Mouse (Mus musculus): ENCODE measurements around the gene Pax5. TPM values are rescaled to one million over a fixed set of nuclear protein-coding genes. Genes with fewer than 3 reads are reported as not detected.

The Pax5 gene
- polyA plus RNA-seq, 1 experiment = not detected

DNA sequence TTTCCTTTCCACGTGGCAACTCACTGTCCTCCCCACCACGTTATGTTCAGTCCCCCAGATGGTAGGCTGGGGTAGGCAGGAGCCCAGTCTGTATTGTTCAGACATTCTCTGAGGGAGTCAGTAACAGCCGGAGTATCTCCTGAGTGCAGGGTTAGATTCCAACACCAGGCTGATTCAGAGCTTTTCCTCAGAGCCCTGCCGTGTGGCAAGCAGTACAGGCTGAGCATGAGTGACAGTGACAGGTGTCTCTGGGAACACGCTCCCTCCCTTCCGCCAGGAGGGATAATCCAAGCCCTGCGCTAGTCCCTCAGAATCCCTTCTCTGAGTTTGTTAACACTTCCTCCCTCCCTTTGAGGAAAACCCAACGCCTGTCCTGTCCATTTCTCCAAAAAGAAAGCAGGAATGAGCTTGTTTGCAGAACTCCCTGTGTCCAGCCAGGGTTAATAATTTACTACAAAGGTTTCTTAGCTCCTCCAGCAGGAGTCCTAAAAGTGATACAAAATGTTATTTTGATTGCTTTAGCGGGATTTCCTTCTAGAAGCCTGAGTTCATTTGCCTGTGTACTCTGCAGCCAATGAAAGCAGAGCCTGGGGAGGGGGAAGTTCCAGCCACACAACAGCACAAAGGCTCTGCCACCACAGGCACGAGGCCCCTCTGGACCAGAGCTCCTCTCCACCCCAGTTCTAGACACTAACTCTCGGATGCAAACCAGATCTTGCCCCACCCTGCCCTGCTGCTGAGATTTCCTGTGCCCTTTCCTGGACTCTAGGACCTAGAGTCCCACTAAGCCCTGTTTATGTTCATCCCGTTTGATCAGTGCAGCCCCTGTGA is 76.4 kb downstream of the Pax5 start:
- H3K27ac ChIP-seq (ENCODE audit: insufficient read depth, low read depth, low read length) = no peak overlapping the region
- no peak overlapping the region for H3K4me3 ChIP-seq (ENCODE audit: insufficient read depth, low read length)
- no peaks in the 10 kb centered on the region for H3K4me1 ChIP-seq (ENCODE audit: control insufficient read depth, insufficient read depth, low read length)
- TF ChIP-seq CTCF (IDR thresholded peaks at IDR 0.05; ENCODE audit: low read depth, low read length) (no peak), POLR2A (IDR thresholded peaks at IDR 0.05; ENCODE audit: borderline replicate concordance, low read depth, low read length) (no peak)

DNA sequence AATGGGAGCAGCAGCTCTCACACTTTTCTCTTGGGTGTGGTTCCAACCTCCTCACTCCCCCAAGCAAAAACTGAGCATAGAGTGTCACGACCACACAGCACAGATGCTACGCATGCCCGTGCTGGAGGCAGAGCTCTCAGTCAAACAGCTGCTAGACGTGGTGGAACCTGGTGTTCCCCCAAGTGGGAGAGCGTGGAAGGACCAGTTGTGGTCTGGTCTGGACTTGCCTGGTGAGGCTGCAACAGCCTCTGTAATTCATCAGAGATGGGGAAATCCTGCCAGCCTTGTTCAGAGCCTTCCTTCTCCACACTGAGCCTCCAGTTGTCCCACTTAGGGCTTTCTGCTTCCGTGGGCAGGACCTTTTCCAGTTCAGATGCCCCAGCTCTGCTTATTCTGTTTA is 80.2 kb downstream of the Pax5 start:
- Histone ChIP-seq H3K27ac (ENCODE audit: insufficient read depth, low read depth, low read length) (no peak overlapping the region), H3K4me1 (ENCODE audit: control insufficient read depth, insufficient read depth, low read length) (no peaks in the 10 kb centered on the region), H3K4me3 (ENCODE audit: insufficient read depth, low read length) (no peak overlapping the region)
- TF ChIP-seq CTCF (IDR thresholded peaks at IDR 0.05; ENCODE audit: low read depth, low read length) (no peak), POLR2A (IDR thresholded peaks at IDR 0.05; ENCODE audit: borderline replicate concordance, low read depth, low read length) (no peak)

DNA sequence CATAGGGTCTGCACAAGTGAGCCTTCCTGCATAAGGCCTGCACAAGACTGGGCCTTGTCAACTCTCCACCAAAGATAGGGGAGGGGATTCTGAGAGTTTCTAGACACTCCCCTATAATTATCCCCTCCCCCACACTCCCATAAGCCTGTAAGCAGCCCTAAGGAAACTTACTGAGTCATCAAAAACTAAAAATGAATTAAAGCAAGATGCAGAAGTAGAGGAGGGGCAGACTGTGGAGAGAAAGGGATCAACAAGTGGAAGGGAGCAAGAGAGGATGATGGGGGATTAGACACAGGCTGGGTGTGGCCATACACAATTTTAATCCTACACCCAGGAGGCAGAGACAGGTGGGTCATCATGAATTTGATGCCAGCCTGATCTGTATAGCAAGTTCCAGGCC is 82.4 kb downstream of the Pax5 start:
- H3K4me1 ChIP-seq (ENCODE audit: control insufficient read depth, insufficient read depth, low read length) = no peaks in the 10 kb centered on the region
- TF ChIP-seq CTCF (IDR thresholded peaks at IDR 0.05; ENCODE audit: low read depth, low read length) (no peak), POLR2A (IDR thresholded peaks at IDR 0.05; ENCODE audit: borderline replicate concordance, low read depth, low read length) (no peak)
- no peak overlapping the region for H3K4me3 ChIP-seq (ENCODE audit: insufficient read depth, low read length)
- H3K27ac ChIP-seq (ENCODE audit: insufficient read depth, low read depth, low read length) = no peak overlapping the region

DNA sequence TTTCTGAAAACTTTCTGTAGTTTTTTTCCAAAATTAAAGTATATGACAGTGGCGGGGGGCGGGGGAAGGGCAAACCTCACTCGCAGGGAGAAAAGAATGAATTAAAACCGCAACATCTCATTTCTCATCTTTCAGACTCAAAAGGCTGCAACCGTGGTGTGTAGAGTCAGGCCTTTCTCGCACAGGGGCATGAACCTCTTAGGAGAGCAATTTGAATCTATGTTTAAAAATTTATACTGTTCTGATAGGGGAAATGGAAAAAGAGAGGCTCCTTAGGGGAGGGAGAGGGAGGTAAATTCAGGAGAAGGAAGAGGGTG is 85.2 kb downstream of the Pax5 start:
- no peak overlapping the region for H3K4me3 ChIP-seq (ENCODE audit: insufficient read depth, low read length)
- no peaks in the 10 kb centered on the region for H3K4me1 ChIP-seq (ENCODE audit: control insufficient read depth, insufficient read depth, low read length)
- no peak overlapping the region for H3K27ac ChIP-seq (ENCODE audit: insufficient read depth, low read depth, low read length)
- TF ChIP-seq POLR2A (IDR thresholded peaks at IDR 0.05; ENCODE audit: borderline replicate concordance, low read depth, low read length) (no peak), CTCF (IDR thresholded peaks at IDR 0.05; ENCODE audit: low read depth, low read length) (no peak)

DNA sequence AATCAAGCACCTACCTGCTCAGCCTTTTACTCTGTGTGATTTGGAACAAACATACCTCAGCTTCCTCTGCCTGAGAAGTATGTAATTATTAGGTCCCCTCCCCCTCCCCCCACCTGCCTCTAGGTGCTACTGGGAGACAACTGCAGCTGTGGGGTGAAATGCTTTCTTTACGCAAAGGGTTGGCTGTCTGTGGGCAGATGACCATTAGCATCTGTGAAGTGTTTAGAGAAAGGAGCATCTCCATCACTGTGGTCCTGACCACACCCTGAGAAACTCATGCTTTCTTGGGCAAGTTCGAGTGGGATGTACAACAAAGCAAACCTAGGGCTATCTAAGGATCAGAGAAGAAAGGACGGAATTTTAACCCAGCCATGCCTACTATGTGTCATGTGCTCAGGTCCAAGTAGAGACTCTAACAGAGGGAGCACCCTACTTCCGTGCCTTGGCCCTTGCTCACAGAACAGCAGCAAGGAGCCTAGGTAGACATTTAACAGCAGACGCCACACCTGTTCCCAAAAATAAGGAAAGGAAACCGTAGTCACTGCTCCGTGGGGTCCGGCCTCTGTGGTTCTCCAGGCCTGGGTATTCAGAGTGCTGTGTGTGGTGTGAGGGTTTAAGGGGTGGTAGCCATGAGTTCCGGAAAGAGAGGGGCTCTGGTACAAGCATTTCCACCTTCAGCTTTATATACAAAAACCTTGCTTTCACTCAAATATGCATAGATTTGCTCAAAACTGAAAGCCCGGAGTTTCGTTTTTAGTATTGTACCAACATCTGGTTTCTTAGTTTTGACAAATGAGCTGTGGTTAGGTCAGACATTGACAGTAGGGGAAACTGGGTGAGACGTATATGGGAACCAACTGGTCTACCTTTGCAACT is 85.8 kb downstream of the Pax5 start:
- Histone ChIP-seq H3K4me3 (ENCODE audit: insufficient read depth, low read length) (no peak overlapping the region), H3K27ac (ENCODE audit: insufficient read depth, low read depth, low read length) (no peak overlapping the region), H3K4me1 (ENCODE audit: control insufficient read depth, insufficient read depth, low read length) (no peaks in the 10 kb centered on the region)
- TF ChIP-seq CTCF (IDR thresholded peaks at IDR 0.05; ENCODE audit: low read depth, low read length) (no peak), POLR2A (IDR thresholded peaks at IDR 0.05; ENCODE audit: borderline replicate concordance, low read depth, low read length) (no peak)

DNA sequence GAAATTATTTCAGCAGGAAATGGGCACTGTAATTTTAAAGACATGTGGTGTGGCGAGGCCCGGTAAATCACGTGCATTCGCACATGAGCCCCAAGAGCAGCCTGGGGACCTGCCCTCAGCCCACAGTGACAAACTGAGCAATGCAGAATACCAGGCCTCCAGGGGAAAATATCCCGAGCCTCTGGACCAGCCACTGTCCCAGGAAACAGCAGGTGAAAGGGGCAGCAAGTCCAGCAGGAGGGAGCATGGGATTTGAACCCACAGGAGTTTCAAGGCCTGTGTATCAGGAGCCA is 86.9 kb downstream of the Pax5 start:
- Histone ChIP-seq H3K27ac (ENCODE audit: insufficient read depth, low read depth, low read length) (no peak overlapping the region), H3K4me1 (ENCODE audit: control insufficient read depth, insufficient read depth, low read length) (no peaks in the 10 kb centered on the region), H3K4me3 (ENCODE audit: insufficient read depth, low read length) (no peak overlapping the region)
- TF ChIP-seq POLR2A (IDR thresholded peaks at IDR 0.05; ENCODE audit: borderline replicate concordance, low read depth, low read length) (no peak), CTCF (IDR thresholded peaks at IDR 0.05; ENCODE audit: low read depth, low read length) (no peak)

DNA sequence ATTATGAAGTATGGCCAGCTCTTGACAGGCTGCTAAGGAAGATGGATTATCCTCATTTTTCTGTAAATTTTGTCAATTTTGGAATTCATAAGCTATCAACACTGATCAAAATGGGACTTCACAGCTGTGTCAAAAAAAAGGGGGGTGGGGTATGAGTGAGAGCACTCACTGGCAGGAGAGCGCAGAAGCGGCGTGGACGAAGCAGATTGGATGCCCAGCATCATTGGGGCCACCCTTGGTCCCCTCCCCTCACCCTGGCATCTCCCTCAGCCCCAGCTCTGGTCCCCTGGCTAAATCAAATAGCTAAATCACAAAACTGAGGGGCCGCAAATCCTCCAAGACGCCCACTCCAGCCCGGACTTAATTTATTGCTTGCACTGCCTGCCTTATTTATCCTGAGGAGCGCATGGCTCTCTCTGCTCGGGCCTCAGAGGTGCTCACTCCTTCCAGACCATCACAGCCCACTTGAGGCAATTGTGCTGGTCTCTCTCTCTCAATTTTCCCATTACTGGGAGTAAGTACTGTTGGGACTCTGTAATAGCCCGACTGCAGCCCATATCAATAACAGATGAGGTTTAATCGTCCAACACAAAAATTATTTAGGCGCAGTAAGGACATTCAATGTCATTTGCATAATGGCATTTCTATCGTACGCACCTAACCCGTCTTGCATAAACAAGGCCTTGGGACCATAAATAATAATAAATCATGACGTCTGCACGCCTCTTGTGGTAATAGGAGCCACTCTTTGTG is 87.4 kb downstream of the Pax5 start:
- TF ChIP-seq CTCF (IDR thresholded peaks at IDR 0.05; ENCODE audit: low read depth, low read length) (no peak), POLR2A (IDR thresholded peaks at IDR 0.05; ENCODE audit: borderline replicate concordance, low read depth, low read length) (no peak)
- H3K4me3 ChIP-seq (ENCODE audit: insufficient read depth, low read length) = no peak overlapping the region
- no peaks in the 10 kb centered on the region for H3K4me1 ChIP-seq (ENCODE audit: control insufficient read depth, insufficient read depth, low read length)
- H3K27ac ChIP-seq (ENCODE audit: insufficient read depth, low read depth, low read length) = no peak overlapping the region

DNA sequence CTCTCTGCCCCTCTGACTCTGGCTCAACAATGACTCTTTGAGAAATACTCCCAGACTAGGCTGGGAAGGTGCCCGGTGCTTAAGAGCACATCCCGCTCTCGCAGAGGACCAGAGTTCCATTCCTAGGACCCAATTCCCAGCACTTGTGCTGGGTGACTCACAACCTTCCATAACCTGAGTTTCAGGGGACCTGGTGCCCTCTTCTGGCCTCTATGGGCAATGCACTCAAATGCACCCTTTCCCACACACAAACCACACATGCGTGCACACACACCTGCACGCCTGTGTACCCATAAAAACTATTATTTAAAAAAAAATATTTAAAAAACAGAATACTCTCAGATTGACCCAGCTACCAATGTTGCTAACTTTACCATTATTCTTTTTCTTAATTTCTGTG is 90.0 kb downstream of the Pax5 start:
- H3K4me1 ChIP-seq (ENCODE audit: control insufficient read depth, insufficient read depth, low read length) = no peaks in the 10 kb centered on the region

DNA sequence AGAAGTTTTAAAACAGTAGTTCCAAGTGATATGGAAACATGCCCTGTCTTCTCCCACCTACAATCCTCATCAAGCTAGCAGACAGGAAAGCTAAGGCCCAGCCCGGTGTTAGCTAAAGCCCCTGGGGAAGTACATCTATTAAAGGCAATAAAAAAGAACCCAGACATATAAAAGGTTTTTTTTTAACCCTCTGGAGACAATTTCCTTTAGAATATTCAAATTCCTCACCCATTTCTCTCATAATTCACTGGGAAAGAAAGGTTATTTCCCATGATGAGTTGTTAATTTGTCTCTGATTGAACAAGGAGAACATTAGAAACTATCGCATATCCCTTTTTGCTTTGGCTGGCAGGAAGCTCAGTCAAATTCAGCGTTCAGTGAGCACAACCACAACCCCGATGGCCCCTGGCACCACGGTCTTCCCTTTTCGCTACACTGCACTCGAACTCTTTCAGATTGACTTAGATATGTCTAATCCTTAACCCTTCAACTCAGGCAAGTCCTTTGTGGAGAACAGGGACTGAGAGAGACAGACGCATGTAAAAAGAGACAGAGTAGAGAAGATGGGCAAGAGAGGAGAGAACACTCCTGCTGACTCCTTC is 96.1 kb downstream of the Pax5 start:
- TF ChIP-seq POLR2A (IDR thresholded peaks at IDR 0.05; ENCODE audit: borderline replicate concordance, low read depth, low read length) (no peak), CTCF (IDR thresholded peaks at IDR 0.05; ENCODE audit: low read depth, low read length) (no peak)
- Histone ChIP-seq H3K27ac (ENCODE audit: insufficient read depth, low read depth, low read length) (no peak overlapping the region), H3K4me3 (ENCODE audit: insufficient read depth, low read length) (no peak overlapping the region), H3K4me1 (ENCODE audit: control insufficient read depth, insufficient read depth, low read length) (no peaks in the 10 kb centered on the region)

More for the DNA sequence above, 90.0 kb downstream of the Pax5 start:
- Histone ChIP-seq H3K27ac (ENCODE audit: insufficient read depth, low read depth, low read length) (no peak overlapping the region), H3K4me3 (ENCODE audit: insufficient read depth, low read length) (no peak overlapping the region)
- TF ChIP-seq POLR2A (IDR thresholded peaks at IDR 0.05; ENCODE audit: borderline replicate concordance, low read depth, low read length) (no peak), CTCF (IDR thresholded peaks at IDR 0.05; ENCODE audit: low read depth, low read length) (no peak)
